Mouse (Mus musculus): ENCODE measurements around the gene Tcirg1.

- no peak for TF ChIP-seq CTCF (IDR thresholded peaks at IDR 0.05; ENCODE audit: low read depth)
- TF ChIP-seq EP300 (IDR thresholded peaks at IDR 0.05; ENCODE audit: low read depth): no peak
Measured at GRCm38 (mm10) chr19:3935896-3936850, 29.2 kb upstream of the Tcirg1 start.
